Mouse (Mus musculus) neural tube, embryonic 11.5 days (tissue): ENCODE results near the gene Dnajb14. TPM values are rescaled to one million over a fixed set of nuclear protein-coding genes. Genes with fewer than 3 reads are reported as not detected.
A peak's percentile ranks its signal among the peaks of the same experiment; 100 is the strongest.
"Not testable (repeated sequence)": the region's sequence is repeated elsewhere in the genome, so short reads cannot be mapped to it uniquely, and the experiment has no call there.

Experiments
- ATAC-seq: fragments of 200-750 bp; cut with Nextera tagmentation; 2 replicates; pipeline ENCODE4 v1.8.0; 2017; ENCODE audit warnings: moderate number of reproducible peaks, mild to moderate bottlenecking, moderate TSS enrichment, moderate library complexity; ENCODE audit not compliant: insufficient read depth, low FRiP score, low TSS enrichment
- DNase-seq: peaks from one replicate; pipeline ENCODE4 v3.0.0-alpha.2; 2015; ENCODE audit warnings: low spot score
- H3K27ac ChIP-seq: fragments of 300-500 bp; sonication (generic); 2 replicates; pipeline ENCODE4 v1.5.1; 2014; ENCODE audit warnings: low read depth, mild to moderate bottlenecking, low read length
- H3K27me3 ChIP-seq: fragments of 300-500 bp; sonication (generic); 2 replicates; pipeline ENCODE4 v1.6.1; 2014; ENCODE audit warnings: mild to moderate bottlenecking, low read length, mixed read lengths; ENCODE audit not compliant: control insufficient read depth, insufficient read depth
- H3K36me3 ChIP-seq: fragments of 300-500 bp; sonication (generic); 2 replicates; pipeline ENCODE4 v1.6.1; 2014; ENCODE audit warnings: mild to moderate bottlenecking, low read length, moderate library complexity, mixed read lengths; ENCODE audit not compliant: control insufficient read depth, insufficient read depth
- H3K4me1 ChIP-seq: fragments of 300-500 bp; sonication (generic); 2 replicates; pipeline ENCODE4 v1.6.1; 2014; ENCODE audit warnings: low read length, mixed read lengths; ENCODE audit not compliant: control insufficient read depth, insufficient read depth
- H3K4me2 ChIP-seq: fragments of 300-500 bp; sonication (generic); 2 replicates; pipeline ENCODE4 v1.6.1; 2014; ENCODE audit warnings: low read depth, mild to moderate bottlenecking, moderate library complexity
- H3K4me3 ChIP-seq: fragments of 300-500 bp; sonication (generic); 2 replicates; pipeline ENCODE4 v1.5.1; 2014; ENCODE audit warnings: low read depth, low read length
- H3K9ac ChIP-seq: fragments of 300-500 bp; sonication (generic); 2 replicates; pipeline ENCODE4 v1.6.1; 2014; ENCODE audit warnings: mild to moderate bottlenecking, low read length
- H3K9me3 ChIP-seq: fragments of 300-500 bp; sonication (generic); 2 replicates; pipeline ENCODE4 v1.6.1; 2016; ENCODE audit warnings: low read length; ENCODE audit not compliant: control insufficient read depth
- WGBS: fragments of 180-500 bp; shearing (Covaris S2); extraction: QIAGEN DNeasy Blood & Tissue Kit; methylation state at CpG from one replicate; pipeline ENCODE4 v1.1.7; 2014; 5-methylcytosine and 5-hydroxymethylcytosine counted together
- polyA plus RNA-seq: library from polyadenylated mRNA; unstranded; fragments of >200 nt; fragmentation: Nextera tagmentation; extraction: Ambion mirVana; gene quantifications from 2 replicates; pipeline ENCODE4 v1.2.1, GENCODE M21; 2014

Dnajb14 gene
- polyA plus RNA-seq, 1 experiment from 2014 or later = 8.7 TPM

GRCm38 (mm10) chr3:137914567-137914966 is 47.1 kb downstream of the Dnajb14 start:
- H3K9me3 ChIP-seq, H3K4me3 ChIP-seq, H3K9ac ChIP-seq, H3K36me3 ChIP-seq, DNase-seq, ATAC-seq, H3K4me1 ChIP-seq, H3K27me3 ChIP-seq, H3K27ac ChIP-seq, H3K4me2 ChIP-seq: not testable (repeated sequence)
- no CpG with 5 or more reads among the region's 1 CpGs for WGBS

DNA sequence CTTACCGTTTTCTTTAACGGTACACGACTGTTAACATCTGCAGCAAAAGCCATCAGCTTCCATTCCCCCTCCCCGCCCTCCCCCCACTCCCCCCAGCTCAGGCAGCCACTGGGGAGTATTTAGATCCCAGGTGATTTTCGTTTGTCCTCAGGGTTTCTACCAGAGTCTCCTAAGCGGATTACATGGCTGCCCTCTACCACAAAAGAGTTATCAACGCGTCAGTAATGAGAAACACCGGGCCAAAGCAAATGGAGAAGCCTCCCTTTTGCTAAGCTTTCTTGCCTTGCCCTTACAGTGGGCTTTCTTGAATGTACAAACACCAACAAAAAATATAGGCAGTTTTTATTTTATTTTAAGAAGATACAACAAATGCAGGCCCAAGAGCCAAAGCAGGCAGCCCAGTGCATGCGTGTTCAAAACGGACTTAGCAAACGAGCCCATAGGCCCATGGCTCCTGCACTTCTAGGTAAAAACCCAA is 50.3 kb downstream of the Dnajb14 start:
- H3K9me3 ChIP-seq = no peaks in the 10 kb centered on the region
- ATAC-seq (peak; percentile 10; the same call in 1 of the 2 replicates), DNase-seq (peak; percentile 17)
- no peaks in the 10 kb centered on the region for H3K36me3 ChIP-seq
- 30% methylated on average over 12 of the region's 12 CpGs for WGBS
- H3K27me3 ChIP-seq = no peaks in the 10 kb centered on the region
- H3K4me1 ChIP-seq = peaks cover 8% of the 10 kb centered on the region
- H3K27ac ChIP-seq = peak overlapping the region; percentile 34; the same call in 1 of the 2 replicates
- peak overlapping the region; percentile 69 for H3K4me2 ChIP-seq
- peak overlapping the region; percentile 84 for H3K9ac ChIP-seq
- H3K4me3 ChIP-seq = peak overlapping the region; percentile 86

GRCm38 (mm10) chr3:137918172-137918931 is 50.9 kb downstream of the Dnajb14 start, which contains the start of gene Lamtor3:
Gene Lamtor3 (plus strand): TSS chr3:137918506.
- H3K4me3 ChIP-seq = peak within 1 kb of the TSS; percentile 86
- H3K36me3 ChIP-seq = no peaks in the 10 kb centered on the region
- H3K27ac ChIP-seq = peak within 1 kb of the TSS; percentile 62; the same call in 1 of the 2 replicates
- WGBS = under 1% methylated on average over 46 of the region's 47 CpGs
- H3K9me3 ChIP-seq = no peaks in the 10 kb centered on the region
- peak within 1 kb of the TSS; percentile 78 for H3K4me2 ChIP-seq
- H3K9ac ChIP-seq = peak within 1 kb of the TSS; percentile 84
- ATAC-seq = peak; percentile 86
- no peaks in the 10 kb centered on the region for H3K27me3 ChIP-seq
- peak; percentile 89 for DNase-seq
- H3K4me1 ChIP-seq = peaks cover 8% of the 10 kb centered on the region

DNA sequence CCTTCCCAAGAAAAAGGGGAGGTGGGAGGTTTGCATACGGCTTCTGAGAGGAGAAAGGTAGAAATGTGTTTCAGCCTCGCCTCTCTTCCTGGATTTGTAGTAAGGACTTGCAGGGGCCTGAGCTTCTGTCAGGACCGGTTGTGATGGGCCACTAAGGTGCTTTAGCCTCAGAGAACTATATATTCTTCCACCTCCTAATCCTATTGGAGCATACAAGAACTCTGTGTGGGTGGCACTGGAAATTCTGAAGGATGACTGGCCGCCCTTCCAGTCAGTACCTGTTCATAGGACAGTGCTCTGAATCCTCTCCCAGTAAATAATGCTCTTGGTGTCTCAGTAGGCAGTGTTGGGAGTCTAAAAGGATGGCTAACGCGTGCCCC is 51.4 kb downstream of the Dnajb14 start:
- Histone ChIP-seq H3K27ac (peak overlapping the region; percentile 62; the same call in 1 of the 2 replicates), H3K27me3 (no peaks in the 10 kb centered on the region), H3K4me3 (peak overlapping the region; percentile 86), H3K9ac (peak overlapping the region; percentile 84), H3K36me3 (no peaks in the 10 kb centered on the region), H3K4me1 (peaks cover 8% of the 10 kb centered on the region), H3K9me3 (no peaks in the 10 kb centered on the region), H3K4me2 (peak overlapping the region; percentile 78)
- peak; percentile 28; the same call in 1 of the 2 replicates for ATAC-seq
- WGBS = 20% methylated on average over 6 of the region's 6 CpGs
- peak; percentile 14 for DNase-seq

DNA sequence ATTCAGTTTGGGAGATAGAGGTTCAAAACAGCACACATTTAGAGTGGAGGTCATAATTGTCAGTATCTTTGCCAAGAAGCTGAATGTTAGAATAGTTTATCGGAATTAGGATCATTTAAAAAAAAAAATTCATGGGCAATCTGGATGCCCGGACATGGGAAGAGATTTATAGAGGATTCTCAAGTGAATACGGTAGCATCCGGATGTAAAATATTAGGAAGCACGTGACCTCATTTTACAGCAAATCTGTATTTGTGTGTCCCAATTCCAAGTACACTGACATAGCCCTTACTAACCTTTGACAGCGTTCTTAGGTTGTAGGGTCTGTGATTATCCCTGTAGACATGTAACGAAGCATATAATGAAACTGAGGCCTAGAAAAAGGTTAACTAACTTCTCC is 51.9 kb downstream of the Dnajb14 start:
- Histone ChIP-seq H3K36me3 (no peaks in the 10 kb centered on the region), H3K27ac (no peak overlapping the region), H3K9ac (peak overlapping the region; percentile 84), H3K4me3 (peak overlapping the region; percentile 86), H3K9me3 (no peaks in the 10 kb centered on the region), H3K27me3 (no peaks in the 10 kb centered on the region), H3K4me1 (peaks cover 8% of the 10 kb centered on the region), H3K4me2 (peak overlapping the region; percentile 78)
- DNase-seq (no peak), ATAC-seq (no peak)
- 94% methylated on average over 7 of the region's 7 CpGs for WGBS

DNA sequence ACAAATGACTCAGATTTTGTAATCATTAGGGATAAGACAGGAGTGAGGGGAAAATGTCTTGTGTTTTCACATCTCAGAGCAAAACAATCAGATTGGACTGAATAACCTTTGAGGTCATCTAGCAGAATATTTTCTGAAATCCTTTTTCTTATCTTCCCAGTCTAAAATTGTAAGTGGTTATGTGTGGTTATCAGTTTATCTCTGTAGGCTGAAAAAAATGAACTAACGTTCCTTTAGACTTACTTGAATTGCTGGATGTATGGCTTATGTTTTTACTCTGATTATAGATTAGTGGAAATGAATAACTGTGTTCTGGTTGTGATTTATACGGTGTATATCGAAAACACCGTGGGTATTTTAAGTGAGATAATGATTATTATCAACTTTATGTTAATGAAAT is 53.1 kb downstream of the Dnajb14 start:
- no peak overlapping the region for H3K27ac ChIP-seq
- H3K36me3 ChIP-seq = no peaks in the 10 kb centered on the region
- no peak overlapping the region for H3K9ac ChIP-seq
- H3K4me1 ChIP-seq = peaks cover 8% of the 10 kb centered on the region
- no peaks in the 10 kb centered on the region for H3K27me3 ChIP-seq
- no peak overlapping the region for H3K4me3 ChIP-seq
- no peak for DNase-seq
- no peak for ATAC-seq
- H3K4me2 ChIP-seq = no peak overlapping the region
- no peaks in the 10 kb centered on the region for H3K9me3 ChIP-seq
- WGBS = 93% methylated on average over 4 of the region's 4 CpGs

DNA sequence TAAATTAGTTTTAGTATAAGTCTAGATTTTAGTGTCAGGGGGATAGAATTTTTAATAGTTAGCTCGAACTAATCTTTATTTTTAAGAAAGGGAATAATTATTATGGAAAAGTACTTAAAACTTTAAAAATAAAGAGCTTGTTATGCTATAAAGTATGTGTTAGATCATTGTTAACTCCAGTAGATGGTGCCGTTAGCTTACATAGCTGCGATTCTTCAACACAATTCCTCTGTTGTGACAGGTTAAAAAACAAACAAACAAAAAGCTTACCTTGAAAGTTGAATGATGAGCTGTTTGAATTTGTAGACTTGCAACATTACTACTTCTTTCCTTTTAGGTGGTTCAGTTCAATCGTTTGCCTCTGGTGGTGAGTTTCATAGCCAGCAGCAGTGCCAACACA is 59.5 kb downstream of the Dnajb14 start:
- no peak for ATAC-seq
- Histone ChIP-seq H3K27me3 (no peaks in the 10 kb centered on the region), H3K9me3 (no peaks in the 10 kb centered on the region), H3K4me3 (no peak overlapping the region), H3K4me1 (no peaks in the 10 kb centered on the region), H3K9ac (no peak overlapping the region), H3K27ac (no peak overlapping the region), H3K4me2 (no peak overlapping the region), H3K36me3 (no peaks in the 10 kb centered on the region)
- DNase-seq = no peak
- 93% methylated on average over 4 of the region's 4 CpGs for WGBS

- H3K4me3 ChIP-seq = no peak overlapping the region
- ATAC-seq (no peak), DNase-seq (no peak)
- no peaks in the 10 kb centered on the region for H3K4me1 ChIP-seq
- H3K36me3 ChIP-seq = no peaks in the 10 kb centered on the region
- 90% methylated on average over 3 of the region's 3 CpGs for WGBS
- H3K9ac ChIP-seq = no peak overlapping the region
- H3K27ac ChIP-seq = no peak overlapping the region
- no peak overlapping the region for H3K4me2 ChIP-seq
- no peaks in the 10 kb centered on the region for H3K9me3 ChIP-seq
- H3K27me3 ChIP-seq = no peaks in the 10 kb centered on the region
These were observed 62.5 kb downstream of the Dnajb14 start for GRCm38 (mm10) chr3:137929940-137930339.

GRCm38 (mm10) chr3:137932748-137933147 is 65.3 kb downstream of the Dnajb14 start:
- peaks cover 3% of the 10 kb centered on the region; the same call in 1 of the 2 replicates for H3K4me1 ChIP-seq
- H3K36me3 ChIP-seq = no peaks in the 10 kb centered on the region
- DNase-seq (peak; percentile 28), ATAC-seq (no peak)
- no peaks in the 10 kb centered on the region for H3K9me3 ChIP-seq
- no peak overlapping the region for H3K4me2 ChIP-seq
- H3K27me3 ChIP-seq = no peaks in the 10 kb centered on the region
- no peak overlapping the region for H3K27ac ChIP-seq
- no peak overlapping the region for H3K9ac ChIP-seq
- no peak overlapping the region for H3K4me3 ChIP-seq
- 63% methylated on average over 7 of the region's 7 CpGs for WGBS
